Mouse (Mus musculus) cerebellum, adult 18-20 months (tissue): ENCODE measurements around the gene Panx1.
A peak's percentile ranks its signal among the peaks of the same experiment; 100 is the strongest.

Experiments used
- DNase-seq, 2 experiments: peaks; one replicate each; pipeline ENCODE4 v3.0.0; 2021

Panx1 gene

DNA sequence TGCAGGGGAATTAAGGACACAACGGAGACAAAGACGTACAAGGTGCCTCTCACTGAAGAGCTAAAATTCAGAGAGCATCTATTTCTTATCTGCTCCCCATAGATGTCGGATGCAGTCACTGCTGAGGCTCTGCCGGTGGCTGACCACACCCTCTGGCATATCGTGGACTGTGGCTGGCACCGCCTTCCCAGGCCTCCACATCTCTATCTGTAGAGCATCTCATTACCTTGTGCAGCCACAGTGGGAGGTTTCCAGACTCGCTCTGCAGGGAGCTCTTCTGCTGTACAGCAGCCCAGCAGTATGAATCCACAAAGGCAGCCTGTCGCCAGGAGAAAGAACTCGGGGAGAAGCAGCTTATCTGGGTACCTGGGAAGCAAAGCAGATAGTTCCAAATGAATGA, 24.1 kb downstream of the Panx1 start:
- DNase-seq, result no peak

DNA sequence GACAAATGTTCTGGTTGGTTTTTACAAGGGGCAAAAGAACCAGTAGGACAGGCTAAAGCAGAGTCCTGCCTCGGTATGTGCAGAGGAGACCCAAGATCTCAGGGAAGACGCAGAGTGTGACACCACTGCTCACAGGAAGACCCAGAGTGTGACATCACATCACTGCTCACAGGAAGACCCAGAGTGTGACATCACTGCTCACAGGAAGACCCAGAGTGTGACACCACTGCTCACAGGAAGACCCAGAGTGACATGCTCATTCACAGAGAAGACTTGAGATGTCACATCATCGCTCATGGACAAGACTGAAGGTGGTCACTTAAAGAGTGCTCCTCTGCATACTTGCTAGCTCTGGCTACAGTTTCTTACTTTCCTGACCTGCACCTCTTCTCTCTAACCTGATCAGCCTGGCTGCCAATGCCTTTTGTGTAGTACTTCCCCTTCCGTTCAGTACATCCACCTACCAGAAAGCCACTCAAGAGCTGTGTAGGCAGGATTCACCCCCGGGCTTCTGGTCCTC, 24.7 kb downstream of the Panx1 start:
- no peak for DNase-seq

DNA sequence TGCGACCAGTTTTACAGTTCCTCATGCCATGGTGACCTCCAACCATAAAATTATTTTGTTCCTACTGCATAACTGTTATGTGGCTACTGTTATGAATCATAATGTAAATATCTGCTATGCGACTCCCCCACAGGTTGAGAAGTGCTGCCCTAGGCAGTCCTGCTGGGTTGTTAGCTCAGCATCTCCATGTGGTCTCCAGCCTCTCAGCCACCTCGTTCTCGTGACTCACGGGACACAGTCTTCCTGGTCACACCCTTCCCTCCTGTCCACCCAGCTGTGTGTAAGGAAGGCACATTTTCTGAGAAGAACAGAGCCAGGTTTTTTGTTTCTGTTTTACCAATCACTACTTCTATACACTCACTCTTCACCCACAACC, 26.5 kb downstream of the Panx1 start:
- no peak for DNase-seq

DNA sequence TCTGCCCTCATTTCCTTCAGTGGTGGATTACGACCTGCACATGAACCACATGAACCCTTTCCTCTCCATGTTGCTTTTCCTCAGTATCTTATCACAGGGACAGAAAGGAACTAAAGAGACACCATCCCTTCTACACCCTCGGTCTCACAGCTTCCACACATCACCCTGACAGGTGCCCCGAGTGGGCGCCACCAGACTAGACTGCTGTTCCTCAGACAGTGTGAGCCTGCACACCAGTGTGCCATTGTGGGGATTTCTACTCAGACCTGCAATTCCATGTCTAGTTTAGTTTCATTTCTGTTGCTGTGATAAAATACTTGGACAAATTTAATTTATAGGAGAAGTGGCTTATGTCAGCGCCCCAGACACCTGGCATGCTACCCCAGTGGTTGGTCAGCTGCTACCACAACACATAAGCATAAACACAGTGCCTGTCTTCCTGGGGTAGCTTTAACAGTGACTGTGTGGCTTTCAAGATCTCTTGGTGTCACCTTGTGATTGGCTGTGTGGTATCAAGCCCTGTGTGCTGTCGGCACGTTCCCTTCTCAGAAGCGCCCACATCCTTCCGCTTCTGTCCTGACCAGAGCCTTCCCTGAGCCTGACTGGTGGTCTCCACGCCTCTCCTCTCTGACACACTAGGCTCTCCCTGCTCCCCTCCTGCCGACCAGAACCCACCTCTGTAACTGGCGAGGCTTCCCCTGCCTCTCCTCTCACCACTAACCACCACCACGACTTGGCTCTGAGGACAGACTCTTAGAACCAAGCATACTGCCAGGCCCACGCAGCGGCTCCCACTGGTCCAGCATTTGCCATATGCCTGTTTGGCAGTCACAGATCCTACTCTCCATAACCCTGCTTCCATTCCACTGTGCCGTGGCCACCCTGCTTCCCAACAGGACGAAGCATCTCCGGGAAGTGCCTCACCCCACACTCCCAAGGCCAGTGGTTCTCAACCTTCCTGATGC, 27.2 kb downstream of the Panx1 start:
- peak; percentile 64 for DNase-seq

DNA sequence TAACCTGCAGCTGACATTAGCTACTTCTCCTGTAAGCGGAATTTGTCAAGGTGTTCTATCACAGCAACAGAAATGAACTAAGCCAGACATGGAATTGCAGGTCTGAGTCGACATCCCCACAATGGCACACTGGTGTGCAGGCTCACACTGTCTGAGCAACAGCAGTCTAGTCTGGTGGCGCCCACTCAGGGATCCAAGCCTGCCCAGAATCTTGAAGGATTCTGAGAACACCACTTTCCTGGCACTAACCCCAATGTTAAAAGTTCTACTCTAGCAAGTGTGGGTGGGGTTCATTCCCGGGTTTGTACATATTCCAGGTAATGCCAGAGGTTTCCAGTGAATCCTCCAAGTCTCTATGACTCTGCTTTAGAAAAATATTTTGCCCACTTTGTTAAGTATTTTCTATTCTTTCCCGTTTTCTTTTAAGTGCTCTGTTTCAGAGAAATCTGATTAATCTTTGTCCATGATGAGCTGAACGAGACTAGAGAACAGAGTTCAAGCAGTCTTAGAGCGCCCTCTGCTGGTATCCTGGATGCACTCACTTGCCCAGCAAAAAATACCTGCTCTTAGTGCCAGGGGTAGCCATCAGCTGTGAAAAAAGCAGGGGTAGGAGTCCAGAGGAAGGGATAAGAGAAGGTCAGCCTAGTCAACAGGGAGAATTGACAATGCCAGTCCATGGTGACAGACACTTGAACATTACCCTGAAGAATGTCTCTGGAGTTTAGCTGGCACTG, 29.9 kb downstream of the Panx1 start:
- DNase-seq, result peak; percentile 61 to 70

DNA sequence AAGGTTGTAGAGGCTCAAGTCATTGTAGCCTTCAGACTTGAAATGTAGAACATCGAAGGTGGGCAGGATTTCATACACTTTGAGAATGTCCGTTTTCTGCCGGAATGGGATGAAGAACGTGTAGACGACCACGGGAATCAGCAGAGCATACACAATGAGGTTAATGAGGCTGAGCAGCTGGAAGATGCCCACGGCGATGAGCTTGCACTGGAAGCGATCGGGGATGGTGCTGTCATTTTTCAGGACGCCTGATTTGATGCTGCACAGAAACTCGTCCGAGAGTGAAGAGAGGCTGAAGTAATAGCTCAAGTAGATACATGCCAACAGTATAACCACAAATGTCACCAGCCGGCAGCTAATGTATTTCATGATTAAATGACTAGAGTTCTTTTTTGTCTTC, 37.7 kb downstream of the Panx1 start:
- no peak for DNase-seq

DNA sequence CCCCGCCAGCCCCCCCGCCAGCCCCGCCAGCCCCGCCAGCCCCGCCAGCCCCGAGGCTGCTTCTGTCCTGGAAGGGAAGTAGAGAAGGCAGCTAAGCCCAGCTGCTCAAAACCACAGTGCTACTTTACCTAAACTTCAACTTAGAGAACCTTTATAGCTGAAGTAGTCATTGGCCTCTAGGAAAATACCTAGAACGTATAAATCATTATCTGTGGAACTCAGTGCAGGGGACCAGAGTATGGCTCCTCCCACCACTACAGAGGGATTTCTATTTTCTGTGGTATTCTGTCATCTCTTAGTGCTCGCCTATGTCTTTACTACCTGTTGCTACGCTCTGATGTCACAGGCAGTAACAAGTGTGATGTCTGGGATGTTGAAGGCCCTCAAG, 41.0 kb downstream of the Panx1 start:
- DNase-seq, result no peak

DNA sequence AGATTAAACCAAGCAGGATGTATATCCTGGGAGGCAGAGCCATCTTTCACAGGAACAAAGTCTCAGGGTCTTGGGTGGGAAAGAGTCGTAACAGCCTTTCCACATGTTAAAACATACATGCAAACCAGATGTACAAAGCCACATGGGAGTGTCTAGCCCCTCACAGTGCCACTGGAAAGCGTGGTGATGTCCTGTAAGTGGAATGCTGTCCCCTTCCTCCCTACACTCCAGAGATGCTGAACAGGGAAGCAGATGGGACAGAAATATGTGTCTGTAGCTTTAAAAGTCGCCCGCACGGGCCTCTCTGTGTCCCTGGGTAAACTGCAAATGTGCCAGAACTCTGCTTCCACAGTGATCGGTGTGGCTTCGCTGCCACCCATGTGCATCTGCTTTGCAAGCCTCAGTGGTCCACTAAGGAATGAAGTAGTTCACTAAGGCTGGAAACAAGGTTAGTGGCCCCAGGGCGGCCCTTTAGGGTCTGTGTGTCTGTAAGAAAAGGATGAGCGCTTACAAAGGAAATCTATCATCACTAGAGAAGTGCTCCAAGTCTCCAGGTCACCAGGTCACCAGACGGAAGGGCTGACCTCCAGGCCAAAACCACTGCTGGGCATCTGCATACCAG, 41.5 kb downstream of the Panx1 start:
- DNase-seq, result no peak

DNA sequence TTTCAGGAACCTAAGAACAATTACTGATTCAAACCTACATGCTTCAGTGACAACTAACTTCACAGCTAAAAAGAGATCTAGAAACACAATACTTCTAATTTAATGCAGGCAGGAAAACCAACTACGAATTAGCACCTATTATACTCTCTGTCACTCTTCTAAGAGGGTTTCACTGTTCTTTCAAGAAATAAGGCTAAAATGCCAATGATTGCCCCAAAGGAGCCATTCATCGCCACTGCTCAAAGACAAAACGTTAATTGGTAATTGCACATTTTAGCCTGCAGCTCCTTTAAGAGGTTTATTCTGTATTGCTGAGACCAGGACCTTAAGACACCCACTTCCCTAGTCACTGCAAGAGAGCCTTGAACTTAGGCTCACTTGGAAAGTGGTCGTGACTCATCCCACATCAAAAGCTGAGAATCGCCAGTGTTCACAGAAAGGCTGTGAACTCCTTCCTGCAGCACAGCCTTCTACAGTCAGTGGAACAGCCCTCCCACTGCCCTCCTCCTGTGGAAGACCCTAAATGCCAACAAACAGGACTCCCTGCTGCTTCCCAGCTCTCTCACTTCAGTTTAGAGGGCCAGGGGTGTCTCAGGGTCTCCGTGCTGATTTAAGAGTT, 42.2 kb downstream of the Panx1 start:
- DNase-seq, result no peak

DNA sequence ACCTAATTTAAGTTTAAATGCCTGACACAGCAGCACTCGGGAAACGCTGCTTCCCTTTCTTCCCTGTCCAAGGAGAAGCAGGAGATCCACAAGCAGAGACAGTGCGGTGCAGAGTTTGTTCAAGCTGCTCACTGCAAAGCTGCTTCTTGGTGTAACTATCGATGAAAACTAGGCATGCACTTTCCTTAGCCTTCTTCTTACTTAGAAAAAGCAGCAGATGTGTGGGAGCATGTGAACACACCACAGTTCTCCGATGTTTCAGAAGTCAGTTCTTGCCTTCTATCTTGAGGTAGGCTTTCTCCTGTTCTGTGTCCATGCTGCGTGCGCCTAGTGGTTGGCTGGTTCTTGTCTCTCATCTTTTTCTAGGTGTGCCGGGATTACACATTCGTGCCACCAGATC, 46.5 kb downstream of the Panx1 start:
- DNase-seq, result no peak

DNA sequence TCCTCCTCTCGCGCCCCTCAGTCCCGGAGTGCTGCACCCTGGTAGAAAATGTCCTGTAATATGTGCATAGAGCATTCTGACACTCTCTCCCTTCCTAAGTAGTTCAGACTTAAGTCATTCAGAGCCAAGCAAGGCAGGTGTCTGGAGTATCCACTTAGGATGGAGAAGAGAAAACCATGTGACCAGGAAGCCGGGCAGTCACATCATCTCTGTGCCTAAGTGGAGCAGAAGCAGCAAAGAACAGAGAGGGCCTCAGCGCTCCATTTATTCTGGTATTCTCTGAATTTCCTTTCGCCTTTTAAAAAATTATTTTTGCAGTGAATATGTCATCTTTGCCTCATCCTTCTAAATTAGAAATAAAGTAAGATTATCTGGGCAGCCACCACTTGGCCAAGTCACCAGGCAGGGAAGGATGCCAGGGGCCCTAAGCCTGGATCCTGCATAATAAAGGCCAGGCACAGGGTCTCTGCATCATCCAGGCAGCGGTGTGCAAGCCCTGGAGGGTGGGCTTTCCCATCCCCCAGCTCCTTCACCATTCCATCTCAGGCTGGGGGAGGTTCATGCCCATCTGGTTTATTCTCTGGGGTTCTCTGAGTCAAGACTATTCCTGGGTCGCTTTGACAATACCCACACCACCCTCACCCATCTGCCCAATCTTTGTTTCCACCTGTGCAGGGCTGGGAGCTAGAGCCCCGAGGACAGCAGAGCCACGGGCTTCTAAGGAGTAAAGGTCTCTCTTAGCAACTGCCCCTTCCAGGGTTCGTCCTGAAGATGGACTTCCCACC, 47.8 kb downstream of the Panx1 start:
- DNase-seq, result no peak

DNA sequence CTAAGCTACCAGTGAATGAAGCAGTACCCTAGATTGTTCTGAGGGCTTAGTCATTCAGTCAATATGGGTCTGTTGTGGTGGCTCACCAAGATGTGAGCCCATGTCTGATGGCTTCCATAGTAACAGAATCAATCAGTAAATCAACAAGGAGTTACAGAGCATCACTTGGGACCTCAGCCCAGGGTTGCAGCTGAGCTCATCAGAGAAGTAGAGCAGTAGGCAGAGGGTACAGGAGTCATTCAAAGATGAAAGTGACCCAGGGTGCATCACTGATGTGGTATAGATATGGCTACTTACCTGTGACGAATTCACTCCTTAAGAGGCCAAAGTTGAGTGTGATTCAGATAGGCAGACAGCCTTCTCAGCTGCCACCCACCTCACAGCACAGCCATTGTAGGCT, 49.8 kb downstream of the Panx1 start:
- no peak for DNase-seq

DNA sequence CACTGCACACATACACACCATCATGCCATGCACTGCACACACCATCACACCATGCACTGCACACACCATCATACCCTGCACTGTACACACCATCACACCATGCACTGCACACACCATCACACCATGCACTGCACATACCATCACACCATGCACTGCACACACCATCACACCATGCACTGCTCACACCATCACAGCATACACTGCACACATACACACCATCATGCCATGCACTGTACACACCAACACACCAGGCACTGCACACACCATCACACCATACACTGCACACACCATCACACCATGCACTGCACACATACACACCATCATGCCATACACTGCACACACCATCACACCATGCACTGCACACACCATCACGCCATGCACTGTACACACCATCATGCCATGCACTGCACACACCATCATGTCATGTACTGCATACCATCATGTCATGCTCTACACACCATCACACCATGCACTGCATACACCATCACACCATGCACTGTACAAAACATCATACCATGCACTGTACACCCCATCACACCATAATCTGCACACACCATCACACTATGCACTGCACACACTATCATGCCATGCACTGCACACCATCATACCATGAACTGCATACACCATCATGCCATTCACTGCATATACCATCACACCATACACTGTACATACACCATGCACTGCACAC, 56.5 kb downstream of the Panx1 start:
- no peak for DNase-seq

DNA sequence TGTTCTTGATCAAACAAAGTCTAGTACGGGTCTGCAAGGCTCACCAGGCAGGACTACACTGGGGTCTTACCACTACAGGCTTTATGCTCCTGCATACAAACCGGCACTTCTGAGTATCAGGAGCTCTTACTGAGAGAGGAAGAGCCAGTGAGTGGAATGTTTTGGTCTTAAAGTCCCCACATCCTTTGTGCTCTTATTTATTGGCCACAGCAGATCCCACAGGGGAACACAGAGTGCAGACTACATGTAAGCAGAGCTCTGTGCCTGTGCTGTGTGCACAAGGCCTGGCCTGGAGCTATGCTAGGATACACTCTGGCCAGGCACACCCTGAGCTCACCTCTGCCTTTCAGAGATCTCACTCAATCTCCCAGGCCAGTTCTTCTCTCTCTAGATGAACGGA, 62.1 kb downstream of the Panx1 start:
- no peak for DNase-seq

DNA sequence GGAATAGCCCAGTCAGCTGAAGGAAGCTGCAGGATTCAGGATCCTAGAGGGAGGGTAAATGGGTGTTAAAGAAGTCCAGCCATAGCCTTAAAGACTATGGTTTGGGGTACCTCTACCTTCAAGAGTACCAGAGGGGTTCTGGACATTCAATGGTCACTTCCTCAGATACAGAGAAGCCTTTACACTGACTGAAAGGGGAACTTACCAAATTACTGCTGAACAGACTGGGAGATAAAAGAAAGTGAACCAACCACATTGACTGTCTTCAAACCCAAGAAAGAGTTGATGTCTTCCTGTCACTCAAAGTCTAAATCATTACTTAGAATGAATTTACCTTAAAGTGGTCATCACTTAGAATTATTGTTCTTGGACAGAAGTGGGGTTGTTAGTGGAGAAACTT, 62.6 kb downstream of the Panx1 start:
- no peak for DNase-seq

DNA sequence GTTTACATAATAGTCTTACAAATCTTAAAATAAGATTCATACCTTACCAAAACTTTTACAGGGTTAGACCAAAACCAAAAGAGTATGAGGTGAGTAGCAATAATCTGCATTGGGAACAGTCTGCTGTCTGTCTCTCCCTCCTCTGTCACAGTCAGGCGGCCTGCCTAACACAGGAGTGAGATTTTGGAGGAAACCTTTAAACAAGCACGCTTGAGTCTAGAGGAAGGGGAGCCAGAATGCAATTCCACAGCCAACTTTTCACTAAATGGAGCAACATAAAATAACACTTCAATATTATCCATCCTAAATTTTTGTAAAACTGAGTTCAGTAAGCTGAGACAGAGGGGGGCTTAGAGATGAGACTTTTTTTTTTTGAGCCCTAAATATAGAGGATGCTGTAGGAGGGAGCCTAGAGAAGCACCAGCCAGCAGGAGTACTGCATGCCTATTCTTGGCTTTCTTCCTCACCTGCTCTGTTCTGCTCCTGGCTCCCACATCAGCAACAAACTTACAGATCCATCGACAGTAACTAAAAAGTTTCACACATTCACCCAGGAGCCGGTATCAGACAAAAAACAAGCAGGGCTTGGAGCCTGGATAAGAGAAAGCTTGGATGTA, 63.6 kb downstream of the Panx1 start:
- no peak for DNase-seq

DNA sequence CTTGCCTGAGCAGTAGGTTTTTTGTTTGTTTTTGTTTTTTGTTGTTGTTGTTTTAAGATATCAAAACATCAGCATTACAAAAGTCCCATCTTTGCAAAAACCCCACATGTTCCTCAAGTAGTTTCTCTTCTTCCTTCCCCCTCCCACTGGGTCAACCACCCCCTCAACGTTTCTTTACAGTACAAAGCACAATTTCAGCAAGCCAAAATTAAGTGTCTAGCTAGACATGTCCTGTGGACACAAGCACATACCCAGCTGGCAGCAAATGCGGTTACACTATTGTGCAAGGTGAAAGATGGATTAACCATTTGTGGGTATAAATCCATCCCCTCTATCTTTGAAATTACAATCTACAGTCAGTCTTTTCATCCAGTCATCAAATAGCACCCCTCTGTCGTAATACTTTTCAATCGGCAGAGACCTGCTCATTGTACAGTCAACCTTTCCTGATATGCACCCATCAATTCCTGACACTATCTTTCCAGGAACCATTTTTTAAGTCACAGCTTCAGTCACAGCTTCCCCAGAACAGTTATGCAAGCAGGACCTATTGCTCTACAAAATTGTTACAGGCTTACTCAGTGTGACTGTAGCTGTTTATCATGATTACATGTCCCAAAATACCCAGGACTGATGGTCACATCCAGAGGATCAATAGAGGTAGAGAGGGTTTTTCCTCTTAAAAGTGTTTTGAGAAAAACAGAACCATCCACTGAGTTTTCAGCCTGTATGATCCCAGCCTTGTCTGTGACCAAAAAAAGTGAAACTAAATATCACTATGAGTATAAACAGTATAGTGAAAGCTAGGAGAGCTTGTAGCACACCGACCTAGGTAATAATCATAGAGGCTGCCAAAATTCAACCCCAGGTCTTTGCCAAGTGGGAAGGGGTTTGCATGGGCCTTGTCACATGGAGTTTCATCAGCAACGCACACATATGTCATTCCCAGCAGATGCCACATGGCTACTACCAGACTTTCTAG, 70.7 kb downstream of the Panx1 start:
- no peak for DNase-seq

DNA sequence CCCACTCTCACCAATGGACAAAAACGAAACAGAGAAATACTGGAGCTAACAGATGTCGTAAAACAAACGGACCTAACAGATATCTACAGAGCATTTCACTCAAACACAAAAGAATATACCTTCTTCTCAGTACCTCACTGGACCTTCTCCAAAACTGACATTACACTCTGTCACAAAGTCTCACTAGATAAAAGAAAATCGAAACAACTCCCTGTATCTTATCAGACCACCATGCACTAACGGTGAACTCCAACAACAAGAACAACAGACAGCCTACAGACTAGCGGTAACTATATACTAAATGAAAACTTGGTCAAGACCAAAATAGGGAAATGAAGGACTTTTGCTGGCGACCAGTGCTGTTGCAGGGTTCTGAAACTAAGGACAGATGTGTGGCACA, 71.5 kb downstream of the Panx1 start:
- no peak for DNase-seq

DNA sequence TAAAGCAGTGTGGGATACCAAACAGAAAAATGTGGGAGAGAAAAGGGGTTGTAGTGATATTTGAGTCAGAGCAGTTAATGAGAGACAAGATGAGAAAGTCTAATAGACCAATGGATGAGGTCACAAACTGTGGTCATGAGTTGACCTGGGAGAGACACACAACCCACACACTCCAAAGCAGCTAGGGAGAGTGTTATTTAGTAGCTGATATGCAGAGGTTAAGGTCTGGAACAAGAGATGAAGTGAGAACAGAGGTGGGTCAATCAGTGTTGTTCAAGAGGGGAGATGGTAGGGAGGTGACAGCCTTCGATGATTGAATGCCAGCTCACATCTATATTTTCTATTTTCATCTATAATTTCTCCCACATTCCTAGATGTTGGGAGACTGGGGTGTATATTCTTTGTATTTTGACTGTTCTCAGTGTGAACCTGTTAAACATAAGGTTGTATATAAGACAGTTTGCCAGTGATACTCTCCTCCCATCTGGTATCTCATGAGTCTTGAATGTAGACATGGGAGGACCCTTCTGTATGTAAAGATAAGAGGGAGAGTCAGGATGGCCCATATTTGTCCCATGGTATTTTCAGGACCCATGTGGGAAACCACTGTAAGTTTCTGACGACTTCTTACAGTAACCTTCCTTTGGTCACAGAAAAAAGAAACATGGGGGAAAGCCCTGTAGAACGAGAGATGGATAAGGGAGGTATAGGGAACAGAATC, 74.3 kb downstream of the Panx1 start:
- DNase-seq, result no peak
